Mouse (Mus musculus): ENCODE measurements around the gene Gprasp2.
"Not testable (repeated sequence)": the region's sequence is repeated elsewhere in the genome, so short reads cannot be mapped to it uniquely, and the experiment has no call there.

Gene Gprasp2

GRCm38 (mm10) chrX:135838521-135839360 lies at the start of gene Gprasp2:
Gene Gprasp2, plus strand, starts transcription at chrX:135839034.
- DNase-seq (ENCODE audit: low spot score) = peak; percentile 10

- DNase-seq (ENCODE audit: low spot score) = no peak
Observed at GRCm38 (mm10) chrX:135791536-135791935, 47.3 kb upstream of the Gprasp2 start.

DNA sequence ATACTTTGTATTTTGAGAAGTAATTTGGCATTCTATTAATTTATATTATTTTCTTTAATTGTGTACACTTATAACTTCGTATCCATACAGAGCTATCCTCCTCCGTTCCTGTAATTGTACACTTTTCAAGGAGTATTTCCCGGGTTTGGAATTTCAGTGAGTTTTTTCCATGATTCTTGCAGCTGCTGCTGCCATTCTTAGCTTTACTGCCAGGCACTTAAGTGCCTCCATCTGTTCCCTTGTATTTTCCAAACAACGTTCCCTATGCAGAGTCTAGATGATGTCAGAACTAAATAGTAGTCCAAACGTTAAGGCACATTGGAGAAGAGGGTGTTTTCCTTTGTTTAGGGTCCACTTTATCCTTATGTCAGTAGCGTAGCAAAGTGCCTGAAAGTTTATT lies 46.5 kb upstream of the Gprasp2 start:
- DNase-seq (ENCODE audit: low spot score) = no peak

DNA sequence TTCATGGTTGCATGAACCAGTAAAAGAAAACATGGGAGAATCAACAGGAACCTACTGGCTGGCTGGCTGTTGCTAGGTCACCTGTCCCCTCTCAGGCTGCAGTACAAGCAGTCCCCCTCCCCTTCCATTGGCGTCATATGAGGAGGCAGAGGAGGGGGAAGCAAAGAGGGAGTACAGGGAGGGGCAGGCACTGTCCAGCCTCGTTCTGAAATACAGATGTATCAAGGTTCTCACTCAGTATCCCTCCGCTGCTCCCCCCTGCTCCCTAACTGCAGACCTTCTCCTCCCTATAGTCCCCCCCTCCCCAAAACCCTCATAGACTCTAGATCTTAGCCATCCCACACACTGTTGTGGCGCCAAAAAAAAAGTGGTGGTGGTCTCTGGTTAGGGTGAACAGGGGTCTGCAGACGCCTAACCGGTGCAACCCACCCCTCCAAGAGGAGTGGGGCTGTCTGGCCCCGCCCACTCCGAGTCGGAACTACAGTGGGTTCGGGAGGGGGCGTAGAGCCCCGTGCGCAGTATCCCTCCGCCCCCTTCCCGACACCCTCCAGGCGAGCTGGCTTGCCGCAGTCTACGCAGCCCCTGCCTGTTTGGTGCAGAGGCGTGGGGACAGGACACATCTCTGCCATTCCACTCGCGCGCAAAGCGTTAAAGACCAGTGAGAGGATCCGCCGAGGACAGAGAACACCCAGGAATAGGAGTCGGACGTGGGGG lies 43.1 kb upstream of the Gprasp2 start:
- DNase-seq (ENCODE audit: low spot score) = peak; percentile 37

DNA sequence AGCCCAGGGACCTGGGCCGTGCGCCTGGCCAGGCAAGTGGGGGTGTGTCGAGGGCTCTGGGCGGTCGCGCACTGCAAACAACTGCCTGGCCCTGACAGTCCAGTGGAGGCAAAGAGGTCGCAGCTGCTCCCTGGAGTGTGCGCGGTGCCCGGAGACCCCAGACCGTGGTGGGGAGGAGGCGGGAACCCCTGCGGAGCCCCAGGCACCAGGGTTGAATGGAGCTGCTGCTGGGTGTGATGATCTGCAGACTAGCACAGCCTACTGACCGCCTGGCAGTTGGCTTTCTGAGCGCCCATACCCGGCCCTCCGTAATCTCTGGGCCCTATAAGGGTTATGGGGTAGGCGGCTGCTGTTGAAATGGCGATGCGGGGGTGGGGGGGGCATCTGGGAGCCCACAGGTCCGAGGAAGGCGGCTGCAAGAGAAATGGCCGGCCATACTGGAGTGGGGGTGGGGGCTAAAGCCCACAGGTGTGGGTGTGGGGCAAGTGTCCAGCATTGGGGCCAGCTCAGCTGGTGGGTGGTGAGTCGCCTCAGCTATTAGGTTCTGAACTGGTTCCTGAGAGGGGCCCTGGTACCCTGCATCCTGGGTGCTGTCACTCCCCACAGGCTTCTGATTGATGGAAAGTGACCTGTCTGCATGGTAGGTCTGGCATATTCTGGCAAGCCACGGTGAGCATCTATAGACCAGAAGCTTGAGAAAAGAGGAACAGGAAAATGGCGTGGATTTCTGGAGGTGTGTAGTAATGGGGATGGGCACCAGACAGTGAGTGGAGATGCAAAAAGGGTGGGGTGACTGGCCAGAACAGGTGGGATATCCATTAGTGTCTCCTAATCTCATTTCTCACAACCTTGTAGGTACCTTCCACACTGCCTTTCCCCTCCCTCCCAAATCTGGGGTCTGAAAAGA lies 42.3 kb upstream of the Gprasp2 start:
- DNase-seq (ENCODE audit: low spot score) = not testable (repeated sequence)

- peak; percentile 67 for DNase-seq (ENCODE audit: low spot score)
Observed at GRCm38 (mm10) chrX:135797212-135797644, 41.6 kb upstream of the Gprasp2 start, which contains the start of gene Bhlhb9. Gene Bhlhb9, plus strand, starts transcription at chrX:135797594.

GRCm38 (mm10) chrX:135804149-135804548 lies 34.7 kb upstream of the Gprasp2 start:
- DNase-seq (ENCODE audit: low spot score) = no peak

DNA sequence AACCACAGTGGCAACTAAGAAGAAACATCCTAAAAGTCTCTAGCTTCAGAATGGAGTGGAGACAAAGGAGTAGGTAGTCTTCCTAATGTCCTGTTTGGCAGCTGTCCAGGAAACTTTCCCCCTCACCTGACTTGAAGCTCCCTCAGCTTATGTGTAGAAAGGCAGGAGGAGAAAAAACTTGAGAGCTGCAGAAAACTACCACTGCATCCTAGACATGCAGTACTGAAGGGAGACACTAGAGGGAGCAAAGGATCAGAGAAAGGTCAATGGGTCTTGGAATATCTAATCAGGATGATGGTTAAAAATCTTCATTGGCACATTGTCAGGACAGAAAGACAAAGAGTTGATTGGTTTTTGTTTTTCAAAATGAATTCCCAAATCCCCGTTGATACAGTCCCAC lies 33.1 kb upstream of the Gprasp2 start:
- peak; percentile 18 for DNase-seq (ENCODE audit: low spot score)

DNA sequence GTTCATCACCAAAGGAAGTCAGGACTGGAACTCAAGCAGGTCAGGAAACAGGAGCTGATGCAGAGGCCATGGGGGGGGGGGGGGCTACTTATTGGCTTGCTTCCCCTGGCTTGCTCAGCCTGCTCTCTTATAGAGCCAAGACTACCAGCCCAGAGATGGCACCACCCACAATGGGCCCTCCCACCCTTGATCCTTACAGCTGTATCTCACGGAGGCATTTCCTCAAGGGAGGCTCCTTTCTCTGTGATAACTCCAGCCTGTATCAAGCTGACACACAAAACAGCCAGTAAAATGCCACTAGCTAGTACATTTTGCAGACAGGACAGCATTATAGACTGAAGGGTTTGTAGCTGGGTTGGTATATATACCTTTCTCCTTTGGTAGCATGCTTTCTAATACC lies 2.9 kb upstream of the Gprasp2 start:
- not testable (repeated sequence) for DNase-seq (ENCODE audit: low spot score)

- no peak for DNase-seq (ENCODE audit: low spot score)
Observed at GRCm38 (mm10) chrX:135837896-135838295, 938 bp upstream of the Gprasp2 start.

GRCm38 (mm10) chrX:135839397-135840391 lies 860 bp downstream of the Gprasp2 start:
- peak; percentile 52 for DNase-seq (ENCODE audit: low spot score)

GRCm38 (mm10) chrX:135866806-135867205 lies 28.0 kb downstream of the Gprasp2 start:
- not testable (repeated sequence) for DNase-seq (ENCODE audit: low spot score)

DNA sequence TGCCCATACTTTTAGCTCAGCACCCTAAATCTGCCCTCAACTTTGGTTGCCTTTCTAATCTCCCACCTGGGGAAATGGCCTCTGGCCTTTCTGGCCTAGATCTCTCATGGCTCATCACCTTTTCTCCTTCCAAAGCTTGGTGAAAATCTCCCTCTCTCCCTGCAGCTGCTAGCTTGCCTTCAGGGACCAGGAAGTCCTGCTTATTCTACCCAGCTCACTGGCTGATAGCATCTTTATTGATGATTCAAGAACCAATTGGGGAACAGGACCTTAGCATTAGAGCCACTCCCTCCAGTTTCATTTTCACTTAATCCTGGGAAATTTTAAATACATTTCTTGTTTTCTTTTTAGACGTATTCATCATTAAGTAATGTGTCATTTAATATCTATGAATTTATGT lies 37.8 kb downstream of the Gprasp2 start:
- DNase-seq (ENCODE audit: low spot score) = no peak

GRCm38 (mm10) chrX:135879626-135880025 lies 40.8 kb downstream of the Gprasp2 start:
- no peak for DNase-seq (ENCODE audit: low spot score)

DNA sequence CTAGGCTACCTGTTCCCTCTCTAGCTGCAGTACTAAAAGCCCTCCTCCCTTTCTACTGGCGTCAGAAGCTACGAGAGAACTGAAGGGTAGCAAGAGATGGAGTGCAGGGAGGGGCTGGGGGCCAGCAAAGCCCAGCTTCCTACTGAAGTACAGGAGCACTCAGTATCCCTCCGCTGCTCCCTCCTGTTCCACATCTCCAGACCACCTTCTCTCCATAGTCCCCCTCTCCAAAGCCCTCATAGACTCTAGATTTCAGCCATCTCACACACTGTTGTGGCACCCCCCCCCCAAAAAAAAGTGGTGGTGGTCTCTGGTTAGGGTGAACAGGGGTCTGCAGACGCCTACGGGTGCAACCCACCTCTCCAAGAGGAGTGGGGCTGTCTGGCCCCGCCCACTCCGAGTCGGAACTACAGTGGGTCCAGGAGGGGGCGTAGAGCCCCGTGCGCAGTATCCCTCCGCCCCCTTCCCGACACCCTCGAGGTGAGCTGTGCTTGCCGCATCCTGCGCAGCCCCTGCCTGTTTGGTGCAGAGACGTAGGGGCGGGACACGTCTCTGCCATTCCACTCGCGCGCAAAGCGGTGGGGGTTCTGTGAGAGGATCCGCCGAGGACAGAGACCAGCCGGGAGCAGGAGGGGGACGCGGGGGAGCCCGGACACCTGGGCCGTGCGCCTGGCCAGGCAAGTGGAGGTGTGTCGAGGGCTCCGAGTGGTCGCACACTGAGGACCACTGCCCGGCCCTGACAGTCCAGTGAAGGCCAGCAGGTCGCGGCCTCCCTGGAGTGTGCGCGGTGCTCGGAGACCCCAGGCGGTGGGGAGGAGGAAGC lies 46.8 kb downstream of the Gprasp2 start:
- DNase-seq (ENCODE audit: low spot score) = peak; percentile 83

DNA sequence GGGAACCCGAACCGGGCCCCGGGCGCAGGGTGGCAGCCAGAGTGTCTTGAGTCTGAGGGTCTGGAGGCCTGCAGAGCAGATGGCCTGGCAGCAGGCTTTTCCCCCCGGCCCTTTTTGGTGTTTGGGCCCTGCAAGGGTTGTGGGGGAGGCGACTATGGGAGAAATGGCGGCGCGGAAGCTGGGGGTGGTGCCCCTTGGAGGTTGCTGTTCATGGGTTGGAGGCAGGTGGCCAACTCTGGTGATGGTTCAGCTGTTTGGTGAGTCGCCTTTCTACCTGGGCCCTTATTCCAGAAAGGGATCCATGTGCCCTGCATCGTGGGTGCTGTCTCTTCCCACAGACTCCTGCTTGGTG lies 47.4 kb downstream of the Gprasp2 start:
- DNase-seq (ENCODE audit: low spot score) = peak; percentile 19

All from T-cell, adult 2 months (primary cell).